Mouse (Mus musculus): Measurements from ENCODE around the gene C87436. TPM values are rescaled to one million over a fixed set of nuclear protein-coding genes. Genes with fewer than 3 reads are reported as not detected.
A peak's percentile ranks its signal among the peaks of the same experiment; 100 is the strongest.

The C87436 gene
- polyA plus RNA-seq, 1 experiment, result 15.1 TPM

DNA sequence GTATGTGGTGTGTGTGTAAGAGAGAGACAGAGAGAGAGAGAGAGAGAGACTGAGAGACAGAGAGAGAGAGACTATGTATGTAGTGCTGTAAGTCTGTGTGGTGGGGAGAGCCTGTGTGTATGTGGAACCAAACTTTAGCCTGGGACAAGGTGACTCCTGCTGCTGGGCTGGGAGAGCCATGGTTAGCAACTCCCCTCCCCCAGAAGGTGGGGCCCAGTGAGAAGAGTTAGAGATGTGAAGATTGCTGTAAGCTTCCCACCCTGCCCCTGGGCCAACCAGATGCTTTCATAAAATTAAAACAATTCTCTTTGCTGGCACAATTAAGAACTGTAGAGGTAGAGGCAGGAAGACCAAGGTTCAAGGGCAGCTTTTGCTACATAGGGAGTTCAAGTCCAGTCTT lies 68.9 kb downstream of the C87436 start:
- Histone ChIP-seq H3K27me3 (replicated peaks; ENCODE audit: control insufficient read depth, insufficient read depth, low read length) (no peaks in the 10 kb centered on the region), H3K27ac (ENCODE audit: insufficient read depth, low read depth, low read length) (no peak overlapping the region), H3K4me3 (ENCODE audit: insufficient read depth, low read depth, low read length) (no peak overlapping the region), H3K4me1 (ENCODE audit: control insufficient read depth, insufficient read depth, low read length) (peaks cover 3% of the 10 kb centered on the region; the same call in 1 of the 2 replicates), H3K36me3 (ENCODE audit: control insufficient read depth, insufficient read depth, low read length) (no peaks in the 10 kb centered on the region)
- no peak for TF ChIP-seq CTCF (conservative IDR thresholded peaks at IDR 0.05; ENCODE audit: insufficient read depth, insufficient read length, low read depth, low read length)
- TF ChIP-seq POLR2A (IDR thresholded peaks at IDR 0.05; ENCODE audit: low read depth, low read length), result no peak
- no peak for DNase-seq

GRCm38 (mm10) chr6:86508736-86509135 lies 70.6 kb downstream of the C87436 start:
- Histone ChIP-seq H3K27ac (ENCODE audit: insufficient read depth, low read depth, low read length) (no peak overlapping the region), H3K4me3 (ENCODE audit: insufficient read depth, low read depth, low read length) (no peak overlapping the region), H3K4me1 (ENCODE audit: control insufficient read depth, insufficient read depth, low read length) (peaks cover 3% of the 10 kb centered on the region; the same call in 1 of the 2 replicates), H3K27me3 (replicated peaks; ENCODE audit: control insufficient read depth, insufficient read depth, low read length) (no peaks in the 10 kb centered on the region), H3K36me3 (ENCODE audit: control insufficient read depth, insufficient read depth, low read length) (no peaks in the 10 kb centered on the region; the same call in 1 of the 2 replicates)
- WGBS, result 93% methylated on average over 3 of the region's 3 CpGs
- DNase-seq, result no peak
- no peak for TF ChIP-seq CTCF (conservative IDR thresholded peaks at IDR 0.05; ENCODE audit: insufficient read depth, insufficient read length, low read depth, low read length)
- TF ChIP-seq POLR2A (IDR thresholded peaks at IDR 0.05; ENCODE audit: low read depth, low read length), result no peak

- Histone ChIP-seq H3K4me3 (ENCODE audit: insufficient read depth, low read depth, low read length) (no peak overlapping the region), H3K4me1 (ENCODE audit: control insufficient read depth, insufficient read depth, low read length) (peaks cover 2% of the 10 kb centered on the region; the same call in 1 of the 2 replicates), H3K36me3 (ENCODE audit: control insufficient read depth, insufficient read depth, low read length) (no peaks in the 10 kb centered on the region; the same call in 1 of the 2 replicates), H3K27me3 (replicated peaks; ENCODE audit: control insufficient read depth, insufficient read depth, low read length) (no peaks in the 10 kb centered on the region), H3K27ac (ENCODE audit: insufficient read depth, low read depth, low read length) (no peak overlapping the region)
- DNase-seq, result no peak
- TF ChIP-seq POLR2A (IDR thresholded peaks at IDR 0.05; ENCODE audit: low read depth, low read length), result no peak
- TF ChIP-seq CTCF (conservative IDR thresholded peaks at IDR 0.05; ENCODE audit: insufficient read depth, insufficient read length, low read depth, low read length), result no peak
- WGBS, result 89% methylated on average over 4 of the region's 4 CpGs
Measured at GRCm38 (mm10) chr6:86509194-86509865, 71.2 kb downstream of the C87436 start.

DNA sequence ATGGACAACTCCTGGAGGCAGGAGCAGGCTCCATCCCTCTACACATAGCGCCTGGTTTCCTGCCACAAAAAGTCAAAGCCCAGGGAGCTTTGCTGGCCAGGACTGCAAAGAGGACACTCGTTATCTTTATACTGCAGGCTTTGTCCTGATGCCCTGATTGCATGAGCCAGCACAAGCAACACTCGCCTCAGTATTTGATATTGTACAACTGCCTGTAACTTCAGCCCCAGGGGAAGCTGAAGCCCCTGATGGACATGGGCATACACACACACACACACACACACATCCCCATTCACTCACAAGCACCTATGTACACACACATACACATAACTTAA lies 71.7 kb downstream of the C87436 start:
- Histone ChIP-seq H3K4me1 (ENCODE audit: control insufficient read depth, insufficient read depth, low read length) (no peaks in the 10 kb centered on the region), H3K36me3 (ENCODE audit: control insufficient read depth, insufficient read depth, low read length) (no peaks in the 10 kb centered on the region; the same call in 1 of the 2 replicates), H3K27ac (ENCODE audit: insufficient read depth, low read depth, low read length) (no peak overlapping the region), H3K27me3 (replicated peaks; ENCODE audit: control insufficient read depth, insufficient read depth, low read length) (no peaks in the 10 kb centered on the region), H3K4me3 (ENCODE audit: insufficient read depth, low read depth, low read length) (no peak overlapping the region)
- DNase-seq, result no peak
- TF ChIP-seq POLR2A (IDR thresholded peaks at IDR 0.05; ENCODE audit: low read depth, low read length), result no peak
- no peak for TF ChIP-seq CTCF (conservative IDR thresholded peaks at IDR 0.05; ENCODE audit: insufficient read depth, insufficient read length, low read depth, low read length)
- 81% methylated on average over 3 of the region's 3 CpGs for WGBS

DNA sequence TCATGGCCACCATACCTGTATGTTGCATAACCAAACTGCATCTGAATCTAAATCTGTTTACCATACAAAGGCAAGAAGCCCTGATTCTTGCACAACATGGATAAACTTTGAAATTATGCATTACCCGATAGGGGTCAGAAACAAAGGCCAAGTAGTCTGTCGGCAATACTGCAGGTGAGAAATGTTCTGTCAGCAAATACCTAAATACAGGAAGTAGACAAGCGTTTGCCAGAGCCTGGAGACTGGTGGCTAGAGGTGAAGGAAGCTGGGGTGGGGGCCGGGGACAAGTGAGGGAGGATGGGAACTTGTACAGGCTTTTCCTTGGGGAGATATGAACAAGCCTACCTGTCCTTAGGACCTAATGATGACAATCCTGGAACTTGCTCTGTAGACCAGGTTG lies 72.8 kb downstream of the C87436 start:
- no peak for TF ChIP-seq POLR2A (IDR thresholded peaks at IDR 0.05; ENCODE audit: low read depth, low read length)
- no peak for TF ChIP-seq CTCF (conservative IDR thresholded peaks at IDR 0.05; ENCODE audit: insufficient read depth, insufficient read length, low read depth, low read length)
- no peak overlapping the region for H3K4me3 ChIP-seq (ENCODE audit: insufficient read depth, low read depth, low read length)

GRCm38 (mm10) chr6:86513296-86513695 lies 75.1 kb downstream of the C87436 start:
- 78% methylated on average over 4 of the region's 4 CpGs for WGBS
- Histone ChIP-seq H3K4me1 (ENCODE audit: control insufficient read depth, insufficient read depth, low read length) (no peaks in the 10 kb centered on the region; the same call in 1 of the 2 replicates), H3K36me3 (ENCODE audit: control insufficient read depth, insufficient read depth, low read length) (no peaks in the 10 kb centered on the region; the same call in 1 of the 2 replicates), H3K27ac (ENCODE audit: insufficient read depth, low read depth, low read length) (no peak overlapping the region), H3K4me3 (ENCODE audit: insufficient read depth, low read depth, low read length) (no peak overlapping the region), H3K27me3 (replicated peaks; ENCODE audit: control insufficient read depth, insufficient read depth, low read length) (no peaks in the 10 kb centered on the region)
- no peak for DNase-seq
- TF ChIP-seq POLR2A (IDR thresholded peaks at IDR 0.05; ENCODE audit: low read depth, low read length), result no peak
- TF ChIP-seq CTCF (conservative IDR thresholded peaks at IDR 0.05; ENCODE audit: insufficient read depth, insufficient read length, low read depth, low read length), result no peak

More for the DNA sequence above, 72.8 kb downstream of the C87436 start:
- Histone ChIP-seq H3K27ac (ENCODE audit: insufficient read depth, low read depth, low read length) (no peak overlapping the region), H3K27me3 (replicated peaks; ENCODE audit: control insufficient read depth, insufficient read depth, low read length) (no peaks in the 10 kb centered on the region), H3K4me1 (ENCODE audit: control insufficient read depth, insufficient read depth, low read length) (no peaks in the 10 kb centered on the region), H3K36me3 (ENCODE audit: control insufficient read depth, insufficient read depth, low read length) (no peaks in the 10 kb centered on the region; the same call in 1 of the 2 replicates)
- 39% methylated on average over 4 of the region's 4 CpGs for WGBS
- DNase-seq, result no peak

DNA sequence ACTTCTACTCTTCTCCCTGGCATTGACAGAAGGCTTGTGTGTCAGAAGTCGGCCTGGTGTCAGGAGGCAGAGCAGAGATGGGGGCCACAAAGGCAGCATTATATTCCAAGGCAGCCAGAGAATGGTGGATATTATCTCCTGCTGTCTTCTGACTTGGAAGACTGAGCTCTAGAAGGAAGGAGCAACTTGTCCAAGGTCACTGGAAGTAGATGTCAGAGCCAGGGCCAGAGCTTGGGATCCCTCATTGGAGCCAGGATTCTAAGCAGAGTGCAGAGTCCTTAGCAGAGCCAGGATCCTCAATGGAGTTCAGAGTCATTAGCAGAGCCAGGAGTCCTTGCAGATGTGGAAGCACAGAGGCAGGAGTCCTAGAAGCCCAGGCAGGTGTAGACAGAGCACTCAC lies 77.8 kb downstream of the C87436 start:
- peak; percentile 87 for DNase-seq
- H3K36me3 ChIP-seq (ENCODE audit: control insufficient read depth, insufficient read depth, low read length), result no peaks in the 10 kb centered on the region; the same call in 1 of the 2 replicates
- TF ChIP-seq CTCF (conservative IDR thresholded peaks at IDR 0.05; ENCODE audit: insufficient read depth, insufficient read length, low read depth, low read length), result no peak
- peak overlapping the region; percentile 79 for H3K4me3 ChIP-seq (ENCODE audit: insufficient read depth, low read depth, low read length)
- 48% methylated on average over 1 of the region's 1 CpGs for WGBS
- no peaks in the 10 kb centered on the region for H3K27me3 ChIP-seq (replicated peaks; ENCODE audit: control insufficient read depth, insufficient read depth, low read length)
- peak overlapping the region; percentile 100 for H3K27ac ChIP-seq (ENCODE audit: insufficient read depth, low read depth, low read length)
- peaks cover 7% of the 10 kb centered on the region; the same call in 1 of the 2 replicates for H3K4me1 ChIP-seq (ENCODE audit: control insufficient read depth, insufficient read depth, low read length)

All from kidney, adult 2 months (tissue).